Mouse (Mus musculus): ENCODE results near the gene Erf. TPM values are rescaled to one million over a fixed set of nuclear protein-coding genes. Genes with fewer than 3 reads are reported as not detected.
"Not testable (repeated sequence)": the region's sequence is repeated elsewhere in the genome, so short reads cannot be mapped to it uniquely, and the experiment has no call there.

Erf gene
- total RNA-seq, 4 experiments from 2014 or later: 4.2 to 5.8 (median 5.7) TPM

GRCm38 (mm10) chr7:25267751-25268463 lies 17.3 kb upstream of the Erf start:
- DNase-seq (ENCODE audit: low spot score in 2 of 2): peak; percentile 99 to 100

DNA sequence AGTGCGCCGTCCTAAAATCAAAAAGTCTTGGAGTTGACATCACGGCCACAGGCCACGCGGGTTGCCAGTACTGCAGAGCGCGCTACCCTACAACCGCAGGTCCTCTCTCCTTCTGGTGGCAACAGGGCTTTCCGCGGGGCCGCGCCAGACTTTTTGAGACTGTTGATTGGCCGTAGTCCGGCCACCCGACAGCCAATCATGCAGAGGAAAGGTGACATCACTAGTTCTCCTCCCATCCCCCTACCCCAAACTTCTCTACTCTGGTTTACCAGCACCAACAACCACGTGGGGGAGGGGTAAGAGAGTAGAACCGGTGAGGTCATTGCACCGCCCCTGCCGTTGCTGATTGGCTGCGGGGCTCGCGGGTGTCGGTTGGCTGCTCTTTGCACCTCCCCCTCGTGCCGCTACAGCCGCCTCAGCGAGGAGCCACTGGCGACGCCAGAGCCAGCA lies 16.8 kb upstream of the Erf start, which contains the start of gene Cic:
Gene Cic, plus strand, starts transcription at position 404 of the 450 bp plus-strand sequence.
- DNase-seq (ENCODE audit: low spot score in 2 of 2): peak; percentile 98 to 99

DNA sequence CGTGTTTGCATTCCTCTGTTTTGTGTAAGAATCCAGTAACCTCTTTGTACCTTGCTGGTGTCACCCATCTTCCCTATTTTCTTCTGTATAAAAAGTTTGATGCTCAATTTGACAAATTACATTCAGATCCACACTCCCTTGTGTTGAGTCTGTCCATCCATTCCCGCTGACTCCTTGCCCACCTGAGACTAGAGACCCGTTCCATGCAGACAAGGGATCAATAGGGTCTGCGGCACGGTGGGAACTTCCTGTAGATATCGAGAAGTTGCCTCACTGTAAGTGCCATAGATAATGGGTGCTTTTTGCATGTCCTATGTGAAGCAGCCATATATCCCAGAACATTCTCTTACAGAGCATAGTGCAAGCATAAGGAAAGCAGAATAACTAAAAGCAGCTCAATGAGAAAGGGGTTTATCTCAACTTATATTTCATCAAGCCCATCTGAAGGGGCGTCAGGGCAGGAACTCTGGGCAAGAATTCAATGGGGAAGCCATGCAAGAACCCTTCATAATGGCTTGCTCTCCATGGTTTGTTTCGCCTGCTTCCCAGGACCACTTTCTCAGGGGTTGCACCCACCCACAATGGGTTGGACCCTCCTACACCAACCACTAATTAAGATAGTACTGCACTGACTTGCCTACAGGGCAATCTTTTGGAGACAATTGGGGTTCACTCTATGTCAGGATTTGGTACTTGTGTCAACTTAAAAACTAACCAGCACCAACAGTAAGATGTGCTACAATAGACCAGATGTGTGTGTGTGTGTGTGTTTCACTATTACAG lies 15.8 kb upstream of the Erf start:
- DNase-seq (ENCODE audit: low spot score in 2 of 2): no peak

GRCm38 (mm10) chr7:25265743-25266142 lies 15.2 kb upstream of the Erf start:
- not testable (repeated sequence) for DNase-seq (ENCODE audit: low spot score in 2 of 2)

DNA sequence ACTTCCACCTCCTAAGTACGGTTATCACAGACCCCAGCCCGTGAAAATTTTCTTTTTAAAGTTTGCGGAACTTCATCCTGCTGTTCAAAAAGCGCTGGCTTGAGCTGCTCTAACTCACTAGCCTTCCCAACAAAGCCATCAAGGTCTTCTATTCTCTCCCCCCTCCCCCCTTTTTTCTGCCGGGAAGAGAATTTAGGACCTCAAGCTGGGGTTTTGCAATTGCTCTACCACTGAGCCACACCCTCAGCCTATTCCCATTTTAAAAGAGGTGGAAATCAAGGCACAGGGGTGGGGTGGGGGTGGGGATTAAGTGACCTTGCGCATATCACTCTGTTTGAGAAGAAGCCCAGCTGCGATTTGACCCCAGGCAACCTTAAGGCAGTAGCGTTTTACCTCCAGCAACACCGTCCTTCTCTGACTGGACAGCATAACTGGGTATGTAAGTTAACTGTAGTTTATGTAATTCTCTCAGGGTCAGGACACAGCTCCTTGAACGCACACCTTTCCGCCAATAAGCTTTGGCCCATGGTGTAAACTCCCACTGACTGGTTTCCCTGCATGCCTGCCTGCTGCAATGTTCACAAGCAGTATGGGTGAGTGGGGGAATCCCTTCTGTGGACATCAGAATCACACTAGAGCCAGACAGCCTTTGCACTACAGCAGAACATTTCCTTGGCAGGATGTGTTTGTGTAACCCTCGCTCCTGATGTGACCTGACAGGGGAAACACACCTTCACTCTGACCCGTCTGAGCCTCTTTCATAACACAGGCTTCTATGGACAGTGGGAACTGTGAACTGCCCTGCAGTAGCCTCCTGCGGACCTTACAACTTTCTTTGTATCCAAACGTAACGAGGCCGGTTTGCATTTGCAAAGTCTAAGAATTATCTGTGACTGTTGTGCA lies 13.7 kb upstream of the Erf start:
- no peak for DNase-seq (ENCODE audit: low spot score in 2 of 2)

DNA sequence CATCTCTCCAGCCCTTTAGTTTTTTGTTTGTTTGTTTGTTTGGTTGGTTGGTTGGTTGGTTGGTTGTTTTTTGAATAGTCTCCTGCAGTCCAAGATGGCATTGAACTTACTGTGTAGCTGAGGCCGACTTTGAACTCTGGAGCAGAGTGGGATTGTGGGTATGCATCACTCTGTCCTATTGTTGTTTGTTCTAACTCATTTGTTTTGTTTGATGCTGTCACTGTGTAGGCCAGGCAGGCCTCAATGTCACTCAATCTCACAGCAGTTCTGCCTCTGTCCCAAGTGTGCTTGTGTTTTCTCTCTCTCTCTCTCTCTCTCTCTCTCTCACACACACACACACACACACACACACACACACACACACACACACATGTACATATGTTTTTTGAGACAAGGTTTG lies 11.3 kb upstream of the Erf start:
- DNase-seq (ENCODE audit: low spot score in 2 of 2): no peak

DNA sequence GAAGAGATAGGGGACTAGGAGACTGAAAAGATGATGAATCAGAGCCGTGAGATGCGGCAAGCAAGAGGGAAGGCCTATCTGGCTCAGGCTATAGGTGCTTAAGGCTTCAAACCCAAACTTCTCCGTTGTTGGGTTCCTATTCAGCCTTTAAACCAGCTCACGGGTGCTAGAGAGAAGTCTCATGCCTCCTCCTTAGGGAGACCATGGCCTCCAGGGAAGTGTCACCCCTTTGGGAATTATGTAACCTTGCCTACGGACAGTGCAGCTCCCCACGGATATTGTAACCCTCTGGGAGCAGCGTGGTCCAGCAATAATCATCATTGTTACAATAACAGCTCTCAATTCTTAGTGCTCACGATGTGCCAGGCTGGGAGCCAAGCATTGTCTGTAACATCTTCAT lies 1.3 kb upstream of the Erf start:
- no peak for DNase-seq (ENCODE audit: low spot score in 2 of 2)

GRCm38 (mm10) chr7:25251071-25251791 lies 670 bp upstream of the Erf start:
- peak in 1 of 2 experiments; percentile 52 for DNase-seq (ENCODE audit: low spot score in 2 of 2)

- peak in 1 of 2 experiments; percentile 67 for DNase-seq (ENCODE audit: low spot score in 2 of 2)
These were observed 1.0 kb downstream of the Erf start for GRCm38 (mm10) chr7:25249314-25250140.

- DNase-seq (ENCODE audit: low spot score in 2 of 2): no peak
These were observed 1.7 kb downstream of the Erf start for GRCm38 (mm10) chr7:25248846-25249313.

- no peak for DNase-seq (ENCODE audit: low spot score in 2 of 2)
These were observed 2.4 kb downstream of the Erf start for GRCm38 (mm10) chr7:25248018-25248647.

GRCm38 (mm10) chr7:25247498-25247897 lies 3.1 kb downstream of the Erf start:
- DNase-seq (ENCODE audit: low spot score in 2 of 2): no peak

DNA sequence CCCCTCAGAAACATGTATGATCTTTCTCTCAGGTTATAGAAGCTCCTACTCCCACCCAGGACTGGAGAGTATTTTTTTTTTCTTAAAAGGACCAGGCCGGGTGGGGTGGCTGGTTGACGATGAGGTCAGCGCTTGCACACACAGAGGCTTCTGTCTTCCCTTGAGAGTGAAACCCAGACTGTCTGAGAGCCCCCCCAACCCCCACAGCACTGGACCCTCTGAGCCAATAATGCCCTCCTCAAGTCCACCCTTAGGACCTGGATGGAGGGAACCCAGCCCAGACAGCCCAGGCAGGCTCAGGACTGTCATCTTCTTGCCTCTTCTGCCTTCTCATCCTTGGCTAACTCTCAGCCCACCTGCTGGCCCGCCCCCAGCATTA lies 3.8 kb downstream of the Erf start:
- no peak for DNase-seq (ENCODE audit: low spot score in 2 of 2)

DNA sequence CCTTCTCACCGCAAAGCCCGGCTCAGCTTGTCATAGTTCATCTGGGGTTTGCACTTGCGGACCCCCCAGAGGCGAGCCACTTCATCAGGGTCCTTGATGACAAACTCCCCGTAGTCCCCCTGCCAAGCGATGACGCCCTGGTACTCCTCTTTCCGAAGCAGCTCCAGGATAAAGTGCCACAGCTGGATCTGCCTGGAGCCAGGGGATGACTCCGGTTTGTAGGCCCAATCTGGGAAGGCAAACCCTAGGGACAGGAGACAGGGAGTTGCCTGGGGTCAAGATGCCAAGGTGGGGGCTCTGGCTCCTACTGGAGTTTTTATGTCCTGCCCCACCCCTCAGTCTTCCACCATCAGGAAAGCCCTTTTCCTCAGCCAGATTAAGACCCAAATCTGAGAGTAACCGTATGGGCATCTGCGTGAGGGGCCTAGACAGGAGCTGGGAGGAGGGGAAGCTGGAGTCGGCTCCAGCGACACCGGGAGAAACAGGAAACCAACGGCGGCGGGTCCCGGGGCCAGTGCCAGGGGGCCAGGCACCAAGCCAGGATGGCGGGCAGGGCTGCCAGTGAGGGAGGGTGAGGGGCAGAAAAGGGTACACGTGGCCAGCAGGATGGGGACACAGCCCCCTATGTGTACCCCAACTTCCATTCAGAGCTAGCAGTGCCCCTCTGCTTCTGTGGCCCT lies 4.3 kb downstream of the Erf start:
- DNase-seq (ENCODE audit: low spot score in 2 of 2): no peak

DNA sequence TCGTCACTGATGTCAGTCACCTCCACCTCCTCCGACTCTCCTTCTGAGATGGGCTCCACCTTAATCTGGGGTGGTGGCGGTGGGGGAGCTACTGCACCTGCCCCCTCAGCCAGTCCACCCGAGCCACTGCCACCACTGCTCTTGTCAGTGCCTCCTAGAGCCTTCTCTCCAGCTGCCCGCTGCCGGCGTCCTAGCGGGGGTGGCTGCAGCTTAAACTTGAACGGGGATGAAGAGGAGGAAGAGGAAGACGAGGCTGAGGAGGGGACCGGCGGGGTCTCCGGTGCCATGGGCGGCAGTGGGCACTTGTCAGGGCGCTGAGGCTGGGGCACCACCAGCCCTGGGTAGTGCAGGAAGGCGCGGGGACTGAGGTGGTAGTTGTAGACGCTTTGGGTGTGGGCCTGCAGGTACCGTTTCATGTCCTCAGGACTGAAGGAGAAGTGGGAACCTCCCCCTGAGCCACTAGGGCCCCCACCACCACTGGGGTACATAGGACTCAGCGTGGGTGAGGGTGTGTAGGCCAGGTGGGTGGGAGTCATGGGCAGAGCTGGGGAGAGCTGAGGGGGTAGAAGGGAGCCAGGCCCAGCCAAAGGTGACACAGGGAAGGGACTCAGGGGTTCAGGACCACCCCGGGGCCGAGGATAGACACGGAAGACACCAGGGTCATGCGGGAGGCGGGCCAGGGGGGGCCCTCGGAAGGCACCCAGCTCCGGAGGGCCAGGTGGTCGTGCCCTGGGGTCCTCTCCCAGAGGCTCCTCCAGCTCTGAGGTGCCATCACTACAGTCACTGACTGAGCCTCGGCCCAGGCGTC lies 5.8 kb downstream of the Erf start:
- DNase-seq (ENCODE audit: low spot score in 2 of 2): no peak

DNA sequence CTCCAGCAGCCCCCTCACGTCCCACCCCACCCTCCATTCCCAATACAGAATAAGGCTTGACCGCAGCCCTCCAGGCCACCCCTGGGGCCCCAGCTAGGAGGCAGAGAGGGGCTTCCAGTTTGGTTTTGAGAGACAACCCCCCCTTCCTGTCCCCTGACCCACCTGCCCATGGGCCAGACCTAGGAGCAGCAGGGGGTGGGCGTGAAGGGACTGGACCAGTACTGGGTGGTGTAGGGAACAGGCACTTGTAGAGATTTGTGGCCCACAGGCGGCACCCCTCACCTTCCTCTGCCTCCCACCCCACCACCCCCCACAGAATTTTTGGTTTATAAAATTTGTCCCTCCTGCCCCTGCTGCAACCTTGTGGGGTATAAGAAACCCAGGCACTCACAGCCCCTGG lies 7.2 kb downstream of the Erf start:
- DNase-seq (ENCODE audit: low spot score in 2 of 2): no peak

DNA sequence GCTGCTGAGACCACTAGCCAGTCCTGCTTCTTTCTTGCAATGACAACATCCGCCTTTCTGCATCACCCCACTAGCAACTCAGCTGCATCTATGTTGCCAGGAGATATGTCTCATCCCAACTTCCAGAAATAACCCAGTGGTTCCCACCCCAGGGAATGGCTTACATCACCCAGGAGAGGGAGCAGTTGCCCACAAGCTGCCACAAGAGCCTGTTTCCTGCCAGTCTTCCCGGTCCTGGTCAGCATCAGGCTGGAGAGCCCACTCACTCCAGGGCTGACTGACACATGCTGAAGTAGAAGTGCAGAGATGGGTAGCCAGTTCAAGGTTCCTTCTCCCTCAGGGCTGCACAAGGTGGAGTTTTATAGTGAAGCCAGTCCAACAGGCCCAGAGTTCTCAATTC lies 9.5 kb downstream of the Erf start:
- DNase-seq (ENCODE audit: low spot score in 2 of 2): peak in 1 of 2 experiments; percentile 54

DNA sequence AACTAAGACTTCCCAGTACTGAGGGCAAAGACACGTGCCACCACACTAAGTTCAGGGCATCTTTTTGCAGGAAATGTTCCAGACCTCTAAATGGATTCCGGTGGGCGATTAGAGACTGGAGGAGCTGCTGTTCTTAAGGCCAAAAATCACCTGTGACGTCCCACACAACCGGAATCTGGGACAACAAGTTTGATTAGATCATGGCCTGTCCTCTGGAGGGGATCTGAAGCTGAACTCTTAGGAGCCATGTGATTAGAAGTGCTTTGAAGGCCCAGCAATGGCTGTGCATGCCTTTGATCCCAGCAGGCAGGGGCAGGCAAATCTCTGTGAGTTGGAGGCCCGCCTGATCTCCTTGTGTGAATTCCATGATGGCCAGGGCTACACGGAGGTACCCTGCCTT lies 9.9 kb downstream of the Erf start:
- no peak for DNase-seq (ENCODE audit: low spot score in 2 of 2)

Data from gastrocnemius, adult 8-10 months (tissue).